Mouse (Mus musculus) B cell, adult (primary cell): ENCODE data around the gene Brca1. TPM values are rescaled to one million over a fixed set of nuclear protein-coding genes. Genes with fewer than 3 reads are reported as not detected.

Experiments
- total RNA-seq: library from RNA; stranded (reverse); gene quantifications from 4 replicates; pipeline ENCODE4 v1.2.4, GENCODE M21; 2023; ENCODE audit not compliant: inconsistent age

The Brca1 gene
- total RNA-seq = 5.5 to 9.9 TPM (median 7.5 TPM) in 4 replicates

GRCm38 (mm10) chr11:101551751-101552475 is at the start of gene Brca1, which contains the start of gene Nbr1:
TSS of gene Brca1 (minus strand) at chr11:101551955.
TSS of gene Nbr1 (plus strand) at chr11:101552149.

GRCm38 (mm10) chr11:101599156-101599555 is 47.4 kb upstream of the Brca1 start, which contains the start of gene Gm11634:
TSS of gene Gm11634 (minus strand) at chr11:101599256.

GRCm38 (mm10) chr11:101582054-101583035 is 30.6 kb upstream of the Brca1 start, which contains the start of gene Tmem106a:
TSS of gene Tmem106a (plus strand) at chr11:101582242.

GRCm38 (mm10) chr11:101465869-101466551 is 85.7 kb downstream of the Brca1 start, which contains the start of gene Vat1:
TSS of gene Vat1 (minus strand) at chr11:101466230.

GRCm38 (mm10) chr11:101464211-101465100 is 87.3 kb downstream of the Brca1 start, which contains the start of gene Rnd2:
TSS of gene Rnd2 (plus strand) at chr11:101464999.

GRCm38 (mm10) chr11:101448274-101448746 is 103.4 kb downstream of the Brca1 start, which contains the start of gene Ifi35:
TSS of gene Ifi35 (plus strand) at chr11:101448407.

GRCm38 (mm10) chr11:101442127-101442693 is 109.5 kb downstream of the Brca1 start, which contains the start of gene Rpl27:
TSS of gene Rpl27 (plus strand) at chr11:101442298.

Other genes with a start within 250 kb of the Brca1 start
- 177 to 193 TPM (median 186 TPM) in 4 replicates for gene Becn1, start 249.7 kb downstream of the Brca1 start, total RNA-seq
- 134 to 152 TPM (median 146 TPM) in 4 replicates for gene Psme3, start 235.7 kb downstream of the Brca1 start, total RNA-seq
- gene Aoc2, start 226.9 kb downstream of the Brca1 start, total RNA-seq = 13.2 to 15.9 TPM (median 13.8 TPM) in 4 replicates
- gene Aoc3, start 221.3 kb downstream of the Brca1 start, total RNA-seq = 0.26 to 0.87 TPM (median 0.59 TPM) in 4 replicates
- not detected in 4 replicates for gene G6pc, start 184.4 kb downstream of the Brca1 start, total RNA-seq
- 18.5 to 27.4 TPM (median 26.4 TPM) in 4 replicates for gene Aarsd1, start 134.3 kb downstream of the Brca1 start, total RNA-seq
- 0.87 to 3.1 TPM (median 1.6 TPM) in 4 replicates for gene Gm27029, start 127.2 kb downstream of the Brca1 start, total RNA-seq
- gene Rundc1, start 126.9 kb downstream of the Brca1 start, total RNA-seq = 20.8 to 21.4 TPM (median 20.9 TPM) in 4 replicates
- gene Ptges3l, start 126.6 kb downstream of the Brca1 start, total RNA-seq = 1.7 to 2.7 TPM (median 2.0 TPM) in 4 replicates
- gene Rpl27, start 109.7 kb downstream of the Brca1 start, total RNA-seq = 98.0 to 135 TPM (median 128 TPM) in 4 replicates
- 63.1 to 83.1 TPM (median 74.7 TPM) in 4 replicates for gene Ifi35, start 103.5 kb downstream of the Brca1 start, total RNA-seq
- gene Rnd2, start 87.0 kb downstream of the Brca1 start, total RNA-seq = 0.87 to 1.5 TPM (median 1.0 TPM) in 4 replicates
- gene Vat1, start 85.7 kb downstream of the Brca1 start, total RNA-seq = 13.4 to 20.3 TPM (median 15.6 TPM) in 4 replicates
- 124 to 157 TPM (median 143 TPM) in 4 replicates for gene Nbr1, start 194 bp upstream of the Brca1 start, total RNA-seq
- 4.3 to 5.8 TPM (median 5.2 TPM) in 4 replicates for gene Tmem106a, start 30.3 kb upstream of the Brca1 start, total RNA-seq
- not detected in 4 replicates for gene Gm11634, start 47.3 kb upstream of the Brca1 start, total RNA-seq
- gene Rdm1, start 75.2 kb upstream of the Brca1 start, total RNA-seq = 42.9 to 60.2 TPM (median 48.0 TPM) in 4 replicates
- 1.7 to 2.8 TPM (median 2.2 TPM) in 4 replicates for gene Arl4d, start 113.6 kb upstream of the Brca1 start, total RNA-seq
- gene Dhx8, start 181.0 kb upstream of the Brca1 start, total RNA-seq = 75.8 to 87.1 TPM (median 80.4 TPM) in 4 replicates
- gene Etv4, start 233.4 kb upstream of the Brca1 start, total RNA-seq = not detected in 4 replicates